8 mouse cellular contexts compared by ENCODE assay signal in genomic region chr2:170129248-170129922, GRCm38 (mm10). TPM values are rescaled to one million over a fixed set of nuclear protein-coding genes. Genes with fewer than 3 reads are reported as not detected.
A peak's percentile ranks its signal among the peaks of the same experiment; 100 is the strongest.
DNase-seq lines count a peak whose midpoint lies in the region; ATAC-seq and TF ChIP-seq lines count a peak whose summit lies in the region.

No protein-coding gene starts in this region.

- TF ChIP-seq CTCF in kidney, adult 2 months (conservative IDR thresholded peaks at IDR 0.05; ENCODE audit: insufficient read depth, insufficient read length, low read depth, low read length): no peak
- no peak for TF ChIP-seq CTCF in G1E (IDR thresholded peaks at IDR 0.05; ENCODE audit: low read depth, low read length)

- peak overlapping the region; percentile 99 for H3K9ac ChIP-seq in heart, embryonic 16.5 days (ENCODE audit: low read length)

- intact Hi-C loops in gastrocnemius, postnatal 14 days (cut with DNase I; ENCODE audit: low total_unique reads): no loop called here

- H3K4me3 ChIP-seq in kidney, adult 2 months (ENCODE audit: insufficient read depth, low read depth, low read length): no peak overlapping the region
- H3K4me3 ChIP-seq in G1E (ENCODE audit: low read depth, low read length) (peak overlapping the region; percentile 96; the same call in 1 of the 2 replicates), macrophage (ENCODE audit: inconsistent target) (peak overlapping the region; percentile 73)
- H3K4me3 ChIP-seq in heart, embryonic 16.5 days (ENCODE audit: low read length): peak overlapping the region; percentile 94

- no peak overlapping the region; the same call in 1 of the 2 replicates for H3K27ac ChIP-seq in kidney, adult 2 months (ENCODE audit: insufficient read depth, low read depth, low read length)
- H3K27ac ChIP-seq in heart, embryonic 16.5 days (ENCODE audit: low read length): peak overlapping the region; percentile 97
- H3K27ac ChIP-seq in macrophage: peak overlapping the region; percentile 88

- no peaks in the 10 kb centered on the region for H3K36me3 ChIP-seq in kidney, adult 2 months (ENCODE audit: control insufficient read depth, insufficient read depth, low read length)
- H3K36me3 ChIP-seq in G1E (replicated peaks): peaks cover 47% of the 10 kb centered on the region
- H3K36me3 ChIP-seq in heart, embryonic 16.5 days (ENCODE audit: control insufficient read depth, insufficient read depth): no peaks in the 10 kb centered on the region
- no peaks in the 10 kb centered on the region for H3K36me3 ChIP-seq in macrophage (ENCODE audit: inconsistent target)

- 0 out of 2 replicates have a peak, but pooled peaks have one; percentile 18 for ATAC-seq in G1E (ENCODE audit: extremely low read depth, insufficient number of reproducible peaks, low FRiP score, poor library complexity, severe bottlenecking)
- ATAC-seq in heart, embryonic 16.5 days (replicated peaks; ENCODE audit: extremely low read depth, insufficient read depth, low FRiP score): no peak

- 34% methylated on average over 5 of the region's 5 CpGs for WGBS in kidney, adult 2 months
- 12% methylated on average over 5 of the region's 5 CpGs for WGBS in heart, embryonic 16.5 days
- 0% methylated on average over 5 of the region's 5 CpGs for WGBS in macrophage (ENCODE audit: missing documents)

- H3K4me1 ChIP-seq in kidney, adult 2 months (ENCODE audit: control insufficient read depth, insufficient read depth, low read length): peaks cover 29% of the 10 kb centered on the region
- peaks cover 72% of the 10 kb centered on the region for H3K4me1 ChIP-seq in G1E (ENCODE audit: insufficient read depth, low read depth, low read length)
- H3K4me1 ChIP-seq in heart, embryonic 16.5 days (ENCODE audit: control insufficient read depth, insufficient read depth, low read length): peaks cover 49% of the 10 kb centered on the region

- peak overlapping the region; percentile 74 for H3K4me2 ChIP-seq in heart, embryonic 16.5 days (ENCODE audit: low read depth, low read length)

- peak; percentile 46 for DNase-seq in kidney, adult 2 months
- DNase-seq in kidney, postnatal 4 days: no peak
- no peak for DNase-seq in G1E (ENCODE audit: low spot score)
- no peak for DNase-seq in frontal cortex, postnatal 25 days (ENCODE audit: low spot score in 2 of 2)
- DNase-seq in layer of hippocampus, adult 9-11 months: no peak
- DNase-seq in gastrocnemius, postnatal 14 days: no peak

- H3K79me2 ChIP-seq in macrophage (ENCODE audit: inconsistent target): peaks cover 70% of the 10 kb centered on the region

- TF ChIP-seq POLR2A in kidney, adult 2 months (IDR thresholded peaks at IDR 0.05; ENCODE audit: low read depth, low read length): no peak

- H3K27me3 ChIP-seq in kidney, adult 2 months (replicated peaks; ENCODE audit: control insufficient read depth, insufficient read depth, low read length): no peaks in the 10 kb centered on the region
- H3K27me3 ChIP-seq in G1E (ENCODE audit: insufficient read depth, low read length): no peaks in the 10 kb centered on the region
- H3K27me3 ChIP-seq in heart, embryonic 16.5 days (ENCODE audit: control insufficient read depth, insufficient read depth, low read length): no peaks in the 10 kb centered on the region

- H3K9me3 ChIP-seq in G1E (replicated peaks): no peaks in the 10 kb centered on the region
- no peaks in the 10 kb centered on the region for H3K9me3 ChIP-seq in heart, embryonic 16.5 days (replicated peaks; ENCODE audit: control insufficient read depth, low read length)

RNA-seq across cellular contexts. Expression of gene Zfp217, which starts 18.5 kb away (rescaled TPM):
- 7.0 and 8.2 TPM in 2 replicates for polyA plus RNA-seq in kidney, adult 2 months (2012; rRNA removed)
- total RNA-seq in G1E (2014; fragmentation: Nextera tagmentation): 46.0 and 65.0 TPM in 2 replicates
- total RNA-seq in G1E (2017): 46.1 and 46.2 TPM in 2 replicates
- 18.7 and 22.0 TPM in 2 replicates for polyA plus RNA-seq in G1E (2012)
- 3.2 and 3.6 TPM in 2 replicates for polyA plus RNA-seq in heart, embryonic 16.5 days (2015; fragmentation: Nextera tagmentation; extraction: Ambion mirVana)
- 10 to 100 TPM; 28.8 to 85.5 (median 55.0) TPM for total RNA-seq in macrophage (2018; cell fraction: chromatin; rRNA removed)
- 10 to 100 TPM in 25 of 26 experiments, 1 to 10 TPM in 1; 8.5 to 44.7 (median 31.6) TPM for total RNA-seq in macrophage (2018; cell fraction: cytosol; rRNA removed)
- total RNA-seq in macrophage (2018; cell fraction: nucleus; rRNA removed): 100 to 1,000 TPM in 1 of 26 experiments, 10 to 100 TPM in 25; 26.3 to 107 (median 56.6) TPM
- 14.1 to 29.4 TPM (median 16.9 TPM) in 3 replicates for polyA plus RNA-seq in macrophage (2018)
- total RNA-seq in gastrocnemius, postnatal 14 days (2021): 10 to 100 TPM in 1 of 2 experiments, 1 to 10 TPM in 1; 7.7 to 10.1 TPM
